Mouse (Mus musculus) megakaryocyte, embryonic 14.5 days (primary cell): Measurements from ENCODE around the gene Mgll. TPM values are rescaled to one million over a fixed set of nuclear protein-coding genes. Genes with fewer than 3 reads are reported as not detected.

Source experiments
- H3K27me3 ChIP-seq: replicated peaks from 2 replicates; pipeline ENCODE3; 2012; ENCODE audit warnings: inconsistent platforms
- H3K36me3 ChIP-seq: replicated peaks from 2 replicates; pipeline ENCODE3; 2012; ENCODE audit warnings: low read length, inconsistent platforms, mixed read lengths
- H3K4me1 ChIP-seq: 2 replicates; pipeline ENCODE4 v1.6.1; 2012; ENCODE audit warnings: inconsistent platforms
- H3K4me3 ChIP-seq: replicated peaks from 2 replicates; pipeline ENCODE3; 2012; ENCODE audit warnings: moderate library complexity, mild to moderate bottlenecking, inconsistent platforms
- H3K9me3 ChIP-seq: 2 replicates; pipeline ENCODE4 v1.6.1; 2012; ENCODE audit warnings: inconsistent platforms
- FLI1 ChIP-seq: IDR thresholded peaks from 2 replicates; pipeline ENCODE4 v1.6.1; 2012; ENCODE audit warnings: low read length, inconsistent platforms, mixed read lengths
- GATA1 ChIP-seq: IDR thresholded peaks from 3 replicates; pipeline ENCODE4 v1.6.1; 2012; ENCODE audit warnings: mixed read lengths, low read length, inconsistent platforms, borderline replicate concordance
- polyA plus RNA-seq: library from polyadenylated mRNA; stranded (reverse); fragments of >175 nt; gene quantifications from 2 replicates; pipeline ENCODE4 v1.2.3, GENCODE M21; 2012; ENCODE audit warnings: low replicate concordance; ENCODE audit not compliant: insufficient read depth

Mgll gene
- polyA plus RNA-seq, 1 experiment, result 6.7 TPM

DNA sequence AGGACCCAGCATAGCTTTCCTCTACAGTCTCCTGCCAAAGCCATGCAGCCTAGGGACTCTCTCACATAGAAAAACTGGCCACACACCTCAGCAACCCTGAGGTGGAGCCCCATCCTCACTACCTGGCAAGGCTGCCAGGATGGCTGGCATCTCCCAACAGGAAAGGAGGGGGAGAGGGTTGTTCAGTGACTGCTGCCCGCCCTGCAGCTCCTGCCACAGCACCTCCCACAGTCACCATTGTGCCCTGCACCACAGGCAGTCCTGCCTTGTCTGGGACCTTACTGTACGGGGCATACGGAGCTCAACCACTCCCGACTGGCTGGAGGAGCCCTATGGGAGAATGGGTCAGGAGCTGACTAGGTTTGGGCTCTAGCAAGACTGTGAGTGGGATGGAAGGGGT, 57.7 kb downstream of the Mgll start:
- no peak for TF ChIP-seq GATA1
- TF ChIP-seq FLI1, result no peak
- peaks cover 34% of the 10 kb centered on the region for H3K27me3 ChIP-seq
- H3K36me3 ChIP-seq, result no peaks in the 10 kb centered on the region
- peaks cover 29% of the 10 kb centered on the region for H3K4me1 ChIP-seq
- no peak overlapping the region for H3K4me3 ChIP-seq
- no peaks in the 10 kb centered on the region for H3K9me3 ChIP-seq

DNA sequence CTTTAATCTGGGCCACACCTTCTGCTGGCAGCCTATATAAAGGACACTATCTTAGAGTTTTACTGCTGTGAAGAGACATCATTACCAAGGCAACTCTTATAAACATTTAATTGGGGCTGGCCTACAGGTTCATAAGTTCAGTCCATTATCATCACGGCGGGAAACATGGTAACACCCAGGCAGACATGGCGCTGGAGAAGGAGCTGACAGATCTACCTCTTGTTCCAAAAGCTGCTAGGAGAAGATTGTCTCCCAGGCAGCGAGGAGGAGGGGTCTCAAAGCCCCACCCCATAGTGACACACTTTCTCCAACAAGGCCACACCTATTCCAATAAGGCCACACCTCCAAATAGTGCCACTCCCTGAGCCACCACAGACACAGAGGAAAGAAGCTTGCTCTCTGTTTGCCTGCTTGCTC, 58.8 kb downstream of the Mgll start:
- Histone ChIP-seq H3K9me3 (no peaks in the 10 kb centered on the region), H3K4me1 (peaks cover 29% of the 10 kb centered on the region), H3K27me3 (peaks cover 39% of the 10 kb centered on the region), H3K36me3 (no peaks in the 10 kb centered on the region), H3K4me3 (no peak overlapping the region)
- TF ChIP-seq GATA1 (no peak), FLI1 (no peak)

DNA sequence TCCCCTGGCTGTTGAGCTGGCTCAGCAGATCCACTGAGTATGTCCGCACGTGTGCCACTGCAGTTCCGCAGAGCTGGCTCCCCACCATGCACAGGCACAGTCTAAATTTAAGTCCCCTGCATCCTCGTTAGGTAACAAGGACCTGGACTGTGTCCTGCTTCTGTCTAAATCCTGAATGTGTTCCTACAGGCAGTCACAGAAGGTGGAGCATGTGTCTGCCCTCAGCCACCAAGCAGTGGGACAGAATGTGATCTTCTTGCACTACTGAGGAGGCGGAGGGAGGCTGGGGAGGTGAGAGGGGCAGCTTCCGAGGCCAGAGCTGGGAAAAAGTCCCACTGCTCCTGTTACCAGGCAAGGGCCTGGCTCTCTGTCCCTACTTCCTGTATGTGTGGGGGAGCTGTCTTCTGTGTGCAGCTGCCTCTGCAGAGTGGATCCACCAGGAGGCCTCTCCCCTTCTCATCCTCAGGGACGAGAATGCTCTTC, 60.5 kb downstream of the Mgll start:
- Histone ChIP-seq H3K4me1 (peaks cover 29% of the 10 kb centered on the region), H3K36me3 (no peaks in the 10 kb centered on the region)
- no peak for TF ChIP-seq FLI1
- TF ChIP-seq GATA1, result no peak

DNA sequence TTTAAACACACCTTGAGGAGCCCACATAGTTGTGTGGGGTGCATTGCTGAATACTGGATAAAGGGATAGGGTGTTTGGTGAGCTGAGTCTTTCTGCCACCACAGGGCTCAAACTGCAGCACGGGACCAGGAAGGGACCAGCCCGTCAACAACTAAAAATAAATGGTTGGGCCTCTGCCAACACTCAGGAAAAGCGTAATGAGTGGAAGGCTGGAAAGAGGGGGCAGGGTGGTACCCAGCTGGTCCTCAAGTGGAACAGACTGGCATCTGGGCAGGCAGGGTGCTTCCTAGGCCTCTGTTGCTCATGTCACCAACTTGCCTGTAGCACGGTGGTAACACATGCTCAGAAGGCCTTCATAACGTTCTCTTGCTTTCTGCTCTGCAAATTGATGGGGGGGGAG, 61.1 kb downstream of the Mgll start:
- H3K4me1 ChIP-seq, result peaks cover 29% of the 10 kb centered on the region
- no peaks in the 10 kb centered on the region for H3K36me3 ChIP-seq

More for the DNA sequence above, 60.5 kb downstream of the Mgll start:
- Histone ChIP-seq H3K27me3 (peaks cover 49% of the 10 kb centered on the region), H3K4me3 (no peak overlapping the region), H3K9me3 (no peaks in the 10 kb centered on the region)

DNA sequence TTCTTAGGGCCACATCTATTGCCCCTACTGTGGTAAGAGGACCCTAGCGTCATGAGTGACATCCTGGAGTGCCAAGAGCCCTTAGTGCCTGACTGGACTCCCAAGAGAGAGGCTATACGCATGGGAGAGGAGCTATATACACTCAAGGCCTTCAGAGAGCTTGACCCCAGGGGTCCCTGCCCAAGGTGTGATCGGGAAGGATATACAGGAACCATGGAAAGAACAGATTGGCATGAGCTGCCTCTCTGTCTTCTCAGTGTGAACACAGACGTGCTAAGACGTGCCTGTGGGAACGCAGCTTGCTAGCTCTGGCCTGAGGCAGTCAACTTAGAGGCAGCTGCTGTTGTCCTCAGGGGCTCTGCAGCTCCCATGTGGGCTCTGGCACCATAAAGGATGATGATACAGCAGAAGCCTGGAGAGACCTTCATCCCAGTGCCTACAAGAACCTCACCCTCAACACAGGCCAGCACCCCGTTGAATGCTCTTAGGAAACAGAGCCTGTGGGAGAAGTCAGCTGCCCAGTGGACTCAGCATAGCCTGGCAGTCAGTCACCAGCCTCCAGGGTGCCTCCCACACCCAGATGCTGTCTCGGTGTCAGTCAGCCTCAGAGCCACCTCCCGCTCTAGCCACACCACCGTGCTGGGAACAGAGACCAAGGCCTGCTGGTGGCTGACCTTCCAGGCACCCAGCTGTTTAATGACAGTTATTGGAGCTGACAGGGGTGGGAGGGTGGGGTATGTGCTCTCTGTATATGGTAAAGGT, 61.8 kb downstream of the Mgll start:
- peaks cover 29% of the 10 kb centered on the region for H3K4me1 ChIP-seq
- peaks cover 56% of the 10 kb centered on the region for H3K27me3 ChIP-seq
- H3K4me3 ChIP-seq, result no peak overlapping the region
- TF ChIP-seq GATA1, result no peak
- TF ChIP-seq FLI1, result no peak
- H3K9me3 ChIP-seq, result no peaks in the 10 kb centered on the region
- no peaks in the 10 kb centered on the region for H3K36me3 ChIP-seq

More for the DNA sequence above, 61.1 kb downstream of the Mgll start:
- no peak for TF ChIP-seq GATA1
- TF ChIP-seq FLI1, result no peak
- Histone ChIP-seq H3K4me3 (no peak overlapping the region), H3K9me3 (no peaks in the 10 kb centered on the region), H3K27me3 (peaks cover 52% of the 10 kb centered on the region)

DNA sequence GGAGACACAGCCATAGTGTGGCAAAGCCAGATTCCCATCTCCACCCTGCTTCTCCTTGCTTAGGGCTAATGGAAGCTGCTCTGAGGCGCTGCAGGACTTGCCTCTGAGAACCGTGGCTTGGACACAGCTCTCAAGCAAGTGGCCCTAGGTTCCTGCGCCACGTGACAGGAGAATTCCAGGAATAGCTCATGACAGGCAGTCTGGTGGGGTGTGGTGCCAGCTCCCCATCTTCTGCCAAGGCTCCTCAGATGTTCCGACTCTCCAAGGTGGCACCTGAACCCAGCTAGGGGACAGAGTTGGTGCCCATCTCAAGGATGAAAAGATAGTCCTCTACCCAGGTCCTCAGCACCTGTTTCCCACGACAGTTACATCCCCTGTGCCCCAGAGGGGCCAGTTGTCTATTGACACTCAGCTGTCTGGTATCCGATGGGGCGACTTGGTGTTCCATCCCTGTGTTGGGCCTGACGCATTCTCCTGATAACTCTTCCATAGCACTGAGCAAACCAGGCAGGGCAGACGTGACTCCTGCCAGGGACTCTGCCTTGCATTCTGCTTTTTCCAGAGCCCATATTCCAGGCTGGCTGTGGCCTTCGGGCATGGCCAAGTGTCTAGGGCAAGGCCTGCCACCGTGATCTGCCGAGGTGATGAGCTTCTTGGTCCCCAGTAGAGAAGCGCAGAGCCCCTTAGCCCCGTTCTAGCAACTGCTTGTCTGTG, 62.7 kb downstream of the Mgll start:
- Histone ChIP-seq H3K36me3 (no peaks in the 10 kb centered on the region), H3K9me3 (no peaks in the 10 kb centered on the region), H3K27me3 (peaks cover 58% of the 10 kb centered on the region), H3K4me1 (peaks cover 29% of the 10 kb centered on the region), H3K4me3 (no peak overlapping the region)
- TF ChIP-seq GATA1 (no peak), FLI1 (no peak)

DNA sequence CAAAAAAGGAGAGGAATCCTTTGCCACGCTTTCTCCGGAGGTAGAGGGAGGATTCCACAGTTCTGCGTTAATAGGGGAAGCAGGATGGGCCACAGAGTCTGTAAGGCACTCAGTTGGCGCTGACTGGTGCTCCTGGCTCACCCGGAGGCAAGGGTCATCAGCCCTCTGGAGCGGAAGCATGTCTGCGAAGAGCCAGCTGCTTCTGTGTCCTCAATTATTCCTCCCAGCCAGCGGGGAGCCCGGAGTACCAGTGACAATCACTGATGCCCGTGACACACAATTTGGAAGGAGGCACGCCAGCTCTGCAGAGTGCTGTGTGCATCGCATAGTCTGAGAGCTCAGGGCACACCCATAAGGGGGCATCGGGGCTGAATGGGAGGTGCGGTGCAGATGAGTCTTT, 63.3 kb downstream of the Mgll start:
- H3K27me3 ChIP-seq, result peaks cover 58% of the 10 kb centered on the region
- no peaks in the 10 kb centered on the region for H3K36me3 ChIP-seq
- no peak overlapping the region for H3K4me3 ChIP-seq
- TF ChIP-seq FLI1 (no peak), GATA1 (no peak)
- H3K4me1 ChIP-seq, result peaks cover 29% of the 10 kb centered on the region
- no peaks in the 10 kb centered on the region for H3K9me3 ChIP-seq

DNA sequence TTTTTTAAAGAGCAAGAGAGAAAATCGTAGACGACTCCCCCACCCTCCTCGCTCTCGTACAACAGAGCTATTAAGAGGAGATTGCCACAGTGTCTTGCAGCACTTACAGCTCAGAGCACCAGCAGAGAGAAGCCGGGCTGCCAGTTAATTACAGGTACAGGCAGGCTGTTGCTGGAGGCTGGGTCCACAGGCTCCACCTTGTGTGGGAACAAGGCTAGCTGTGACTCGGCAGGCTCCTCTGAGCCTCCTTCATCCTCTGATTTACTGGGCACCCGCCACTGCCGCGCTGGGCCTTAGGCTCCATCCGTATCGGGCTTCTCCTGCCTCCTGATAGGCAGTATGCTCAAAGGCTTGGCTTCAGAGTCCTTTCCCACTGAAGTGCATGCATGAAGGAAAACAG, 64.0 kb downstream of the Mgll start:
- Histone ChIP-seq H3K4me3 (no peak overlapping the region), H3K9me3 (no peaks in the 10 kb centered on the region), H3K36me3 (no peaks in the 10 kb centered on the region), H3K4me1 (peaks cover 25% of the 10 kb centered on the region), H3K27me3 (peaks cover 61% of the 10 kb centered on the region)
- TF ChIP-seq GATA1, result no peak
- TF ChIP-seq FLI1, result no peak

DNA sequence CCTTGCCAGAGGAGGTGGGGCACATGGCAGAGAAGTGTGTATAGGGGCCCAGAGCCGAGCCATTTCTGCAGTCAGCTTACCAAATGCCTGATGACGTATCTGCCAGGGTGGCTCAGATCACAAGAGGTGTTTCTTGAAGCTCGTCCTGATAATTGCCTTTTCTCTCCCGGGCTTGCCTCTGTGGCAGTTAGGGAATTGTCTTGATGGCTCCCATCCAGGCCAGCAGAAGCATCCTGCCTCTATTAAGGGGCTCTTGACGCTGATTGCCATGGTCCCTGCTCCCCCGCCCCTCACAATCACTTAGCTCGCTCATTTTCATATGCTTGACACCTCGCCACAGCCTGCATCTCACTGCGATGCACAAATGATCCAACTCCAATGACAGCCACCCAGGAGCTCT, 67.1 kb downstream of the Mgll start:
- H3K36me3 ChIP-seq, result no peaks in the 10 kb centered on the region
- no peak overlapping the region for H3K4me3 ChIP-seq
- H3K9me3 ChIP-seq, result no peaks in the 10 kb centered on the region
- H3K27me3 ChIP-seq, result peaks cover 71% of the 10 kb centered on the region
- peaks cover under 1% of the 10 kb centered on the region; the same call in 1 of the 2 replicates for H3K4me1 ChIP-seq
- TF ChIP-seq GATA1 (no peak), FLI1 (no peak)

DNA sequence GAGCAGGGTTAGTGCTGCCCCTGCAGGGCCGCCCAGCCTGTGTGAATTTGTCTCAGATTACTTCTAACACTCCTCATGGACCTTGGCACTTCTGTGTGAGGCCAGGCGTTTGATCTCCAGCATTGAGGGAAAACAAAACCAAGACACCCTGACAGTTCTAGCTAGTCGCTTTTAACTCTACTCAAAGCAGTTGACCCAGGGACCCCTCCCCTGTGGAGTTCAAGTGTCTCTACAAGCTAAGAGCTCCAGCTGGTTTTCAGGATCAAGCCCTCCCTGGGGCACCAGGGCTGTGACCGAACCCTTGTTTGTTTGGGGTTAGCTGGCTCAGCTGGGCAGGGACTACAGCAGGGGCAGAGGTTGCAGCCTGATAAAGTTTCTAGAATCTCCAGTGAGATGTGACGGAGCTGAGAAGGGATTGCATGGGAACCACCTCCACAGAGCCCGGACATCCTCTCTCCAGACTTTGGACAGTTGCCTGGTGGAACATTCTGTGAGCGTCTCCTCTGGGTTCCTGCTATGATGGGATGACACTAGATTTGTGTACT, 68.0 kb downstream of the Mgll start:
- Histone ChIP-seq H3K4me3 (no peak overlapping the region), H3K9me3 (no peaks in the 10 kb centered on the region), H3K4me1 (peaks cover 8% of the 10 kb centered on the region), H3K27me3 (peaks cover 72% of the 10 kb centered on the region), H3K36me3 (no peaks in the 10 kb centered on the region)
- TF ChIP-seq GATA1 (no peak), FLI1 (no peak)
